Mouse (Mus musculus): ENCODE measurements at regions not wholly inside any gene's neighbourhood (a gene's known extent, or its start where the extent isn't known, plus 50 kb on each side); places are given as distances from the start of the nearest gene placed in this dataset.

- DNase-seq: no peak
Observed at GRCm38 (mm10) chr3:133877310-133877709, 332.4 kb upstream of the Tet2 start.

DNA sequence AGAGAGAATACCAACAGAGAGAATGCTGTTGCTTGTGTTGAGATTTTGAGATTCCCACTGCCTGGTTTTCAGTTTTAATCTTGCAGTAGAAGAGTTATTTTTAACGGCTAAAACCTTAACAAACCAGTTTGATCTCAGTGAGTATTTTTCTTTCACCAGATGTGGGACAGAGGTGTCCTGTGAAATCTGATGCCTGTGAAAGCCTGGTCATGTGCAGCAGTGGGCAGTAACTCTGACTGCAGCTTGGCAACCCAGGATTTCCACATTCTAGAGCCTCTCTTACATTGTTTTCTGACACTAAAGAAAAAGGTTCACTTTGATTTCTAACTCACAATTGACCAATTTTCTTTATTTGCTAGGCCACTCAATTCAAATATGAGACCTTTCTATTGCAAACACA is 335.7 kb upstream of the Tet2 start:
- no peak for DNase-seq

DNA sequence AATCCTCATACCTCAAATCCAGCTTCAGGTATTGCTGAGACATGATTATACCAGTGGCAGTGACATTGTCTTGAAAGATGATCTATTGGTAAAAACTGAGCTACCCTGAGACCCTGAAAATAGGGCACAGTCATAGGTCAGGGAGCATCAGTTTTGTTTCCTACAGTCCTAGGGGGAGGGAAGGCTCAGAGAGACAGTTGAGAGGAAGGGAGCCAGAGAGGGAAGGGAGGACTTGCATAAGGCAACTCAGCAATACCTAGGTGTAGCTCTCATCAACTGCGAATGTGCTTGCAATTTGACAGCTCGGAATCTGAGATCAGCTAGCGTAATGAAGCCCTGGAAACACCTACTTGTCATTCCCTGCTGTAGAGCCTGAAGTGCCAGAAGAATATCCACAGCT is 334.4 kb upstream of the Cxxc4 start:
- no peak for DNase-seq

- no peak for DNase-seq
Observed at GRCm38 (mm10) chr3:133922200-133922599, 314.1 kb upstream of the Cxxc4 start.

DNA sequence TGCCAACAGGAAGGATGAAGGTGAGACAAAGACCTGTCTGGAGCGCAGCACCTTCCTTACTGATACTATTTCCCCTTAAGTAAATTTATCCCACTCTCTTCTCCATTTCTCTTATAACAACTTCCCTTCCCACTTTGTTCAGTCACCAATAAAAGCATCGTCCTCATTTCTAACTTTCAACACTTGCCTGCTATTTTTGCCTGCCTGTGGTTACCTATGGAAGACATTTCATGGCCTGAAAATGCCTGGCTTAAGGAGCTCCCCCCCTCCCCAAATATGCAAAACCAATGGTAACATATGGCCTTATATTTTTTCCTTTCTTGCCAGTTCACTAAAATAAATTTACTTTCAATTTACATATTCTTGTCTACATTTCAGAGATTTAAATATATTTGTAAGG is 271.0 kb upstream of the Cxxc4 start:
- no peak for DNase-seq

DNA sequence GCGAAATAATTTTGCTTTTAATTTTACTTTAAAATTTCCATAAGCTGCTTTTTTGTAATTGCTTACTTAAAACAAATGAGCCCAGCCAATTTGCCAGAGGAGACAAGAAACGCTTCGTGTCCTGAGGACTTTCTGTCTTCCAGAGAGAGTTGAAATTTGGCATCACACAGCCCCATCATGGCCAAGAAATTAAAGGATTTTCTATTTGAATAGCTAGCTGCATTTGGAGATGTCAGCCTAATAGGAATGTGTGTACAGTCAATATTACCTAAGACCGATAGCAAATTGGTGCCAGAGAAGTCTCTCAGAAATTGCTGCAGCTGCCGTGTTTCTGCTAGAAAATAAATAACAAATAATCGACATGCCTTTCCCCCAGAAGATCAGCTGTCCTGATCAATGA is 268.1 kb upstream of the Cxxc4 start:
- DNase-seq: no peak

DNA sequence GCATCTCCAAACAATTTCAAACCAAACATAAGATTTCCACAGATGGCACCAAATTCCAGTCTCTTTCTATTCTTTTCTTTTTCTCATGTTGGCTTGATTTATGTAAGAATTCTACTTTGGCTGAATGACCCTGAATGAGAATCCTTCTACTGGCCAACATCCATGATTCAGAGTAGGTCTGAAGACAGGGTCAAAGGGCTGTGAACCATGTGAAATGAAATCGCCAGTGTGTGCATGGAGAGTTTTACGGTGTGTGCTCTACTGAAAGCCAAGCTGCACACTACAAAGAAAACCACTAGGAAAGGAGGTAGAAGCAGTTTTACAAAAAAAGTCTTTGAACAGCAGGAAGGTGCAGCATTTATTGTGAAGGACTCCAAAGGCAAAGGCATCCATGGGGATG is 263.5 kb upstream of the Cxxc4 start:
- DNase-seq: no peak

DNA sequence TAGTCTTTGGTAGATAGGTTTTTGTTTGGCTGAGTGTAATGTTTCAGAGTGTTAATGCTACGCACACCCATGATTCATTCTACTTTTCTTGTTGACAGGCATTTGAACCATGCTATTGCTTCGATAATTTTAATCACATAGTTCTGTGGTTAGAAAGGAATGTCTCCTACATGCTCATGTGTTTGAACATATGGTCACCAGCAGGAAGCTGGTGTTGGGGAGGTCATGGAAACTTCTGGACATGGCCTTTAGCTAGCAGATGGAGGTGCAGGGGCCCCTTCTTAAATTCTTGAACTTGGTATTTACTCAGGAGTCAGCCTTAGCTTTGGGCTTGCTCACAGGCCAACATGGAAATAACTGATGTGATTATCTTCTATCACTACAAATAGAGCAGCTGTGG is 248.6 kb upstream of the Cxxc4 start:
- no peak for DNase-seq

GRCm38 (mm10) chr3:133993971-133994370 is 242.3 kb upstream of the Cxxc4 start:
- DNase-seq: no peak

GRCm38 (mm10) chr3:133999965-134000364 is 236.3 kb upstream of the Cxxc4 start:
- no peak for DNase-seq

- DNase-seq: no peak
Observed at GRCm38 (mm10) chr3:134000595-134000994, 235.7 kb upstream of the Cxxc4 start.

DNA sequence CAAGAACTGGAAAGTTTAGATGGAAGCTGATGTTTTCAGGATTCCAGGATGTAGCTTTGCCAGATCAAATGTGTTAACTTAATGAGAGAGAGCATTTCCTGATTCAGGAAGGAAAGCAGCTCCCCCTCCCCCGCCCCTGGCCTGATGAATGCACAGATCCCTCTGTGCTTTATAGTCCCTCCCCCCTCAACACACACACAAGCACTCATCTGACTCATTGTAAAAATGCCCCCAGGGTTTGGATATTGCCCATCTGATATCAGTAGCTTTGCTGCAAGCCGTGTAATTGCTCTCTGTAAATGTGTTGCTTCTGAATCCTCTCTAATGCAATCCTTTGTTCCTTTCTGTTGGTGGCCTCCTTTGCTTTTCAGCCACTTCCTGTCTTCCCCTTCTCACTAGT is 221.5 kb upstream of the Cxxc4 start:
- no peak for DNase-seq

DNA sequence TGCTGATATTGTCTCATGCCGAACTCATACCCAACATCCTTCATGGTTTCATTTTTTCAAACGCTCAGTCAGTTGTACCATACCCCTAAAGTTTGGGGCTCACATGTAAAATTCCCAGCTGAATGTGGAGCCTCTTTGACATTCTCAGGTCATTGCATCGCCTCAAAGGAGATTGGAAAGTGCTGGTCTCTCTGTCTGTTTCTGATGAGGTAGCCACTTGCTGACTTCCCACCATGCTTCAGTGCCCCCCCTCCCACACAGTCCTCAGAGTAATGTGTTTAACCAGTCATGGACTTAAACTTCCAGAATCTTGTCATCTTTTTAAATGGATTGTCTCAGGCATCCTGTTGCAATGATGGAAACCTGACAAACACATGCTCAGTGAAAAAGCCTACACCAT is 220.9 kb upstream of the Cxxc4 start:
- DNase-seq: no peak

DNA sequence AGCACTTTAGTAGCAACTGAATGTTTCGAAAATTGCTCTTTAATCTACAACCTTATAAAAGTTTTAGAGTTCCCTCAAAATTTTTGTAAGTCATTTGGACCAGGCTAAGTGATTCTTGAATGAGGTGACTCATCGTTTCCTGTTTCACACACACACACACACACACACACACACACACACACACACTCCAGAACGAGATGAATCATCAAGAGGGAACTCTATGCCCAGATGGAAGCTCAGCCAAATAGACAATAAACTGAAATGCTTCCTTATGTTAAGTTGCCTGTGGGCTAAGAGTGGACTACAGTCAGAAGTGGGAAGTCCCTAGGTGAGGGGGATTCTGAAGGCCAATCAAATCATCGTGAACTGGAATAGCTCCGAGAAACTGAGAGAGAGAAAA is 202.4 kb upstream of the Cxxc4 start:
- DNase-seq: no peak

GRCm38 (mm10) chr3:134036310-134036934 is 199.9 kb upstream of the Cxxc4 start:
- DNase-seq: no peak

DNA sequence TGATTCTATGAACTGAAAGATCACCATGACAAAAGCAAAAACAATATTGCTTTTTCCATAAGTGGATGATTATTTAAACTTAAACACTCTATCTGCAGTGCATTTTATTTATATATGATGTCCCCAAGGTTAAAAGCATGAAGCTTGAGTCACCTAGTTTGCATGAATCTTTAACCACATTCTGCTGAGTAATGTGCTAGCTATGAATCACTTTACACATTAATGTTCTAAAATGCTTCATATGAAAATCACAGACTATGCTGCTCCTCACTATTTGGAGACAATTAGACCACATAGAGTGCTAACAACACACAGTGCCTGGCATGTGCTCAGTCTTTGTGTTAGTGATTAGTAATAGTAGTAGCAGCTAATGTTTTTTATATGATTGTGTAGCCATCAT is 185.6 kb upstream of the Cxxc4 start:
- no peak for DNase-seq

DNA sequence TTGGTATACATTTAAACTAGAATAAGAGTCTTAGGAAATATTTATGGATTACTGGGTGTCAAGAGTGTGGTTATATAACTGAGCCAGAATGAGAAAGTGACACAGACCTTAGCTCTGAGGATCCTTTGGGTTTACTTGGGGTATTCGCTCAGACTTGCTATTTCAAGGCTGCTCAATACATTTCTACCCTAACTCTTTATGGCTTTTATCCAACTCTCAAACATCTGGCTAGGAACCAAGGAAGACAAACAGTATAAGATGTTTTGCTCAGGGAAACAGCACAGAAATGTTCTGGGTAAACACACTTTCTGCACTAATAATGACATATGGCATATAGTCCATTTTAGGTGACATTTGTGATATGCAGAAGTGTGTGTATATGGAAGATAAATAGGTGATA is 153.8 kb upstream of the Cxxc4 start:
- DNase-seq: no peak

DNA sequence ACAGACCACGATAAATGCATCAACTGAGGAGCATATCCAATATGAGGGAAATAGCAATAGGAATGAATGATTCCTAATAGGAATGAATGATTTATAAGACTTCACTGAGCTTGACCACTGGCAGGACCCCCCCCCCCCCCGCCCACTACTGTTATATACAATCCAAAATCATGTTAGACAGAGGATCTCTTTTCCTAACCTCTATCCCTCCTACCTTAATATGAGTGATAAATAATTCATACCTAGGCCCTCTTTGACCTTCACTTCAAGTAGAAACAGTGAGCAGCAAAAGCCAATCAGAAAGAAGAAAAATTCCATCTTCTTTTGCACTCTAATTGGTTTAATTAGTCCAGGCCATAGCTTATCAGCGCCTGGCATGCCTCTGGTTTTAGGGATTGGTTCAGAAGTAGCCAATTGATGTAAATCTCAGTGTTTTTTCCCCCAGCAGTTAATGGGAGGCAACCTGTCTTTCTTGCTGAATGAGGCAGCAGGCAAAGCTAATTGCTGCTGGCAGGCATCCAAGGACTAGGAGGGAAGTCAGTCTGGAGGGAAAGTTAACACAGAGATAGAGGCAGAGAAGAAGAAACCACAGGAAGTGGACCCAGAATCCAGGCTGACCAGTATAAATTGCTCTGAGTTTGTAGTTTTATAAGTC is 136.7 kb upstream of the Cxxc4 start:
- peak; percentile 5 for DNase-seq

DNA sequence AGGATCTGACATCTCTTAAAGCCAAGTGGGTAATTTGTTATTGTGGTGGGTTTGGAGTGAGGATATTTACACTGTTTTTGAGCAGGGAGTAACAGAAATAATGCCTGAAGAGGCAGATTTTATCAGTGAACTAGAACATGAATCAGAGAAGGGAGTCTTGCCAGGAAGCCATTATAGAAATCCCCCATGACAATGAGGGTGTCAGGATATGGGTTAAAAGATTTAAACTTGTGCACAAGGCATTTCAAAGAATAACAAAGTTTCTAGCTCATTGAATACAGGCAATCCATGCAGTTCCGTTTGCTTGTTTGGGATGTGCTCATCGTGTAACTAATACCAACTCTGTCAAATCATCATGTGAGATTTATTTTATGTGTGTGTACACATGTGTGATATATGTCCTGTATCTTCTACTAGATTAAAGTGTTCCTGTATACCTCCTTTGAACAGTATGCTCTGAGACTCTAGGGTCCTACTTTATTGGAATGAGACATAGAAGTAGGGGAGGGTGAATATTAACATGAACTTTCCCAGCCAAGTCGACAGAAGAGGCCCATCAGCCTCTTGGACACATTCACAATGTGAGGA is 134.0 kb upstream of the Cxxc4 start:
- DNase-seq: no peak

DNA sequence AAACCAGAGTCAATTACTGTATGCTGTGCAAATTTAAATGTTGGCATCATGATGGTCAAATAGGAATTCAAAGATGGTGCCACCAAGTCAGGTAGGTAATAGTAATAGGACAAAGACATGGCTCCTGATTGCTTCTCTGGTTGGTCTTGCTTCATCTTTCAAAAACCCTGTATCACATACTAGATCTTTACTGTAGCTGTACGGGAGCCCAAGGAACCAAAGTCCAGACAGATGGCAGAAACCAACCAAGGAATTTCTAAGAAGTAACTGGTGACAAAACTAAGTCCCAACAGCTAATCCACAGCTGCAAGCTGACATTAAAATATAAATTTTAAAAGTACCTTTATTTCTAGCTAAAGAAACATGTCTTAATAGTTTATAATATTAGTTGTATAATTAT is 131.7 kb upstream of the Cxxc4 start:
- no peak for DNase-seq

GRCm38 (mm10) chr3:134105112-134105511 is 131.2 kb upstream of the Cxxc4 start:
- DNase-seq: no peak

DNA sequence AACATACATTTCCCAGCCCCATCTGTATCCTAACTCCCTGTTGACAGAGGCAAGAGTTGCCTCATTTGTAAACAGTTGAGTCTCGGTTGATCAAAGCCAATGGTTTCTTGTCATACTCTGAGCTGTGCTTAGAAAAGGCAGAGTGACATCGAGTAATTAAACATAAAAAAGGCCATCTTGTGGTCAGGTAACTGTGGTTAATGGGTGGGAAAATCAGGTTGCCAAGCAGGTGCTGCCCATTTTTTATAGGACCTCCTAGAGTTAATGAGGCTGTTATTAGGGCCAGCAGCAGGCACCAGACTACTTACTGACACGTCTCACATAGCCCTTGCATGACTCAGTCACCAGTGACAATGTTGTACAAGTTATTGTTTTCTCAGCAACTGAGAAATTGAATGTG is 130.7 kb upstream of the Cxxc4 start:
- DNase-seq: no peak

DNA sequence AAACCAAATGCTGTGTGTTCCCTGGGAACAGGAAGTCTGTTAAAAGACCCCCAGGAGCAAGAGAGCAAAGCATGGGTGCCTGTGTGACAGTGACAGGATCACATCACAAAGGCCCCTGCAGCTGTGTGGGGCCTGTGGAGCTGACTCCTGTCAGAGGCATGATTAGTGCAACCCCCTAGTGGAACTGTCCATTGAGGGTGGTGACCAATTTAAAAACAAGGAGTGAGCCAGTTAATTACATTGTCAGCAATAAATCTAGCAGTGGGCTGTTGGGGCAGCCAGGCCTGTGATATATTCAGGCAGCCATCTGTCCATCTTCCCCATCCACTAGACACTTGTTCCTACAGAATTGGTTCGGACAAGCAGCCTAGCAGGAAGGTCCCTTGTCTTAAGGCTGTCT is 121.8 kb upstream of the Cxxc4 start:
- no peak for DNase-seq

DNA sequence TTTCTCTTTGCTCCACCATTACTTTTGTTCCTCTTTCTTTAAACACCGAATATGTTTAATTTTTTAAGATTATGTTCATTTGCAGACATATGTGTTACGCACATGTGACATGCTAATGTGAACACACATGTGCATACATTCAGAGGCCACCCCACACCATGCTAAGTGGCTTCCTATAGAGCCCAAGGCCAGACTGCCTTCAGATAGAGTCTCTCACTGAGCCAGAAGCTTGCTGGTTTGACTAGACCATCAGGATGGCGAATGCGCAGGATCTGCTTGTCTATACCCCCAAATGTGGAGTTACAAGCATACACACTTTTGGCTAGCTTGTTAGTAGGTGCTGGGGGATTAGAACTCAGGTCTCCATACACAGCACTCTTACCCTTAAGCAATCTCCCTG is 121.3 kb upstream of the Cxxc4 start:
- no peak for DNase-seq

- DNase-seq: no peak
Observed at GRCm38 (mm10) chr3:134118898-134119297, 117.4 kb upstream of the Cxxc4 start.

All from lung, postnatal 14 days (tissue).